Mouse (Mus musculus): ENCODE results near the gene Selenoo. TPM values are rescaled to one million over a fixed set of nuclear protein-coding genes. Genes with fewer than 3 reads are reported as not detected.

Selenoo gene
- polyA plus RNA-seq (2014; fragmentation: Nextera tagmentation; extraction: Ambion mirVana): 20.9 and 24.7 TPM in 2 replicates

DNA sequence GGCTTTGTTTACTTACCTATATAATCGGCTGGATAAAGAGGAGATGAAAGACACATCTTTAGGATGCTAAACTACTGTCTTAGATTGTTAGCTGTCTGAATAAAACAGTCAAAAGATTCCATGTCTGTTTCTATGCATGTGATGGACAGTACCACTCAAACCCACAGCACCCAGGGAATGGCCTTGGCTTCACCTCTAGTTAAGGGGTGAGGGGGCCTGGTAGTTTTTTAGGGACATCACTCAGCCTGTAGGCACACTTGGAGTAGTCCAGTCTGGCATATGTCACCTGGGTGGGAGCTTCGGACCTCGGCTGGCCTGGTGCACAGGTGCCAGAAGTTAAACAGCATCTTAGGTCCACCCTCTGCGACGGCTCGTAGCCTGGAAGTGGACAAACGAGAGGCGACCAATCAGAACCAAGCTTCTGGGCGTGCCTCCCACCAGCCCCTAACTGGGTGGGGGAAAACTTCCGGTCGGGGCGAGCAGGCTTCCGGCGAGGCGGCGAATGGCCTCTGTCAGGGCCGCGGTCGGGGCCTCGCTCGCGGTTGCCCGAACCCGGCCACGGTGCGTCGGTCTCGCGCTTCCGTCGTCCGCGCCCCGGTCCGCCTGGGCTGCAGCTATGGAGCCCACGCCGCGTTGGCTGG lies at the start of gene Selenoo:
Selenoo (plus strand) TSS at position 478 of the 641 bp plus-strand sequence.
- Histone ChIP-seq H3K9ac (ENCODE audit: low read length) (peak within 1 kb of the TSS; percentile 95), H3K36me3 (ENCODE audit: control insufficient read depth, insufficient read depth, low read length) (peaks cover 50% of the 10 kb centered on the region), H3K4me3 (ENCODE audit: low read depth, low read length) (peak within 1 kb of the TSS; percentile 97), H3K4me2 (ENCODE audit: low read length) (peak within 1 kb of the TSS; percentile 91), H3K9me3 (replicated peaks; ENCODE audit: control insufficient read depth, low read length) (no peaks in the 10 kb centered on the region), H3K4me1 (ENCODE audit: control insufficient read depth, insufficient read depth, low read length) (peaks cover 14% of the 10 kb centered on the region), H3K27ac (ENCODE audit: low read depth, low read length) (peak within 1 kb of the TSS; percentile 72; the same call in 1 of the 2 replicates), H3K27me3 (replicated peaks; ENCODE audit: control insufficient read depth, insufficient read depth, low read length) (no peaks in the 10 kb centered on the region)
- ATAC-seq (peak; percentile 95), DNase-seq (ENCODE audit: low spot score) (peak; percentile 94)
- 2% methylated on average over 38 of the region's 38 CpGs for WGBS

DNA sequence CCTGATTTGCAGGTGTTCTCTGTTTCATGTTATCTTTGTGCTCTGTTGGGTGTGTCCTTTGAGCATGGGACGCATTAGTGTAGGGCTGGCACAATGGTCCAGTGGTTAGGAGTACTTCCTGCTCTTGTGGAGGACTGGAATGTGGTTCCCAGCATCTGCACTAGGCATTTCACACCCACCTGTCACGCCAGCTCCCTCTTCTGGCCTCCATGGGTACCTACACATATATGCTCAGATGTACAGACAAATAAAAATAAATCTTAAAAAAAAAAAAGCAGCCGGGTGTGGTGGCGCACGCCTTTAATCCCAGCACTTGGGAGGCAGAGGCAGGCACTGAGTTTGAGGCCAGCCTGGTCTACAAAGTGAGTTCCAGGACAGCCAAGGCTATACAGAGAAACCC lies 44.5 kb upstream of the Selenoo start:
- no peak overlapping the region for H3K9ac ChIP-seq (ENCODE audit: low read length)
- no peaks in the 10 kb centered on the region for H3K36me3 ChIP-seq (ENCODE audit: control insufficient read depth, insufficient read depth, low read length)
- no peaks in the 10 kb centered on the region for H3K27me3 ChIP-seq (replicated peaks; ENCODE audit: control insufficient read depth, insufficient read depth, low read length)
- no peak overlapping the region for H3K4me3 ChIP-seq (ENCODE audit: low read depth, low read length)
- DNase-seq (ENCODE audit: low spot score): no peak
- H3K4me1 ChIP-seq (ENCODE audit: control insufficient read depth, insufficient read depth, low read length): no peaks in the 10 kb centered on the region
- no peak overlapping the region for H3K4me2 ChIP-seq (ENCODE audit: low read length)
- WGBS: 74% methylated on average over 5 of the region's 5 CpGs
- no peaks in the 10 kb centered on the region for H3K9me3 ChIP-seq (replicated peaks; ENCODE audit: control insufficient read depth, low read length)
- H3K27ac ChIP-seq (ENCODE audit: low read depth, low read length): no peak overlapping the region
- no peak for ATAC-seq

DNA sequence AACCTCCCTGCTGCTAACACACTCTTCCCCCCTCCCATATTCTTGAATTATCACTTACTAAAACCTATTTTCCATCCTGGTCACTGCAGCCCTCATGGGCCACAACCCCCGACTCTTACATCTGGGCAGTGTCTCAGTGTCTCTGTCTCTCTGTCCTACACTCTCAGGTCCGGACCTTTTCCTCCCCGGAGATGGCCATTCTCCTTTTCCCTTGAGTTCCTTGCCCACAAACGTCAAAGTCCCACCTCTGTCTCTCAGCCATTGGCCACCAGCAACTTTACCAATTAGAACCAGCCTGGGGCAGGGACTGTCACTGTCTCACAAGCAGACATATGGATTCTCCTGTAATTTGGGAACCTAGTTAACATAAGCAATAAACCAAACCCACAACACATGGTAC lies 42.5 kb upstream of the Selenoo start:
- H3K27me3 ChIP-seq (replicated peaks; ENCODE audit: control insufficient read depth, insufficient read depth, low read length): no peaks in the 10 kb centered on the region
- H3K36me3 ChIP-seq (ENCODE audit: control insufficient read depth, insufficient read depth, low read length): no peaks in the 10 kb centered on the region
- H3K9ac ChIP-seq (ENCODE audit: low read length): no peak overlapping the region; the same call in 1 of the 2 replicates
- ATAC-seq (no peak), DNase-seq (ENCODE audit: low spot score) (no peak)
- no peak overlapping the region for H3K4me3 ChIP-seq (ENCODE audit: low read depth, low read length)
- no peak overlapping the region for H3K27ac ChIP-seq (ENCODE audit: low read depth, low read length)
- H3K9me3 ChIP-seq (replicated peaks; ENCODE audit: control insufficient read depth, low read length): no peaks in the 10 kb centered on the region
- H3K4me2 ChIP-seq (ENCODE audit: low read length): no peak overlapping the region
- no peaks in the 10 kb centered on the region for H3K4me1 ChIP-seq (ENCODE audit: control insufficient read depth, insufficient read depth, low read length)
- WGBS: 86% methylated on average over 4 of the region's 4 CpGs

DNA sequence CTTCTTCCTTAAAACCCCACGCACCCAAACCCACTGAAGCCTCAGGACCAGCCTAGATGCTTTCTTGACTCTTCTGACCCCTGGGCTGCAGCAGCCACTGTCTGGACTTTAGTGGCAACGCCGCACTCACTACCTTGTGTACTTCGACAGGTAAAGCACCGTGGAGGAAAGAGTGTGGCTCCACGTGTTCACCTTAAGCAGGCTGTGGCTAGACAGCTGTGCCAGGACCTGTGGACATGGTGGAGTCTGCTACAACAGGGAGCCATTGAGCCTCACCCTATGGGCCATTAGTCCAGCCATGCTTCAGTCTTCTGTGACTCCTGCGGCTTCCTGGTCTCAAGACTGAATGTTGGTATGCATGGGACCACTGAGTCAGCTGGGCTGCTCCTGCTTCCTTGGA lies 34.2 kb upstream of the Selenoo start:
- Histone ChIP-seq H3K27me3 (replicated peaks; ENCODE audit: control insufficient read depth, insufficient read depth, low read length) (no peaks in the 10 kb centered on the region), H3K27ac (ENCODE audit: low read depth, low read length) (no peak overlapping the region), H3K4me2 (ENCODE audit: low read length) (no peak overlapping the region), H3K9ac (ENCODE audit: low read length) (no peak overlapping the region), H3K9me3 (replicated peaks; ENCODE audit: control insufficient read depth, low read length) (no peaks in the 10 kb centered on the region), H3K36me3 (ENCODE audit: control insufficient read depth, insufficient read depth, low read length) (no peaks in the 10 kb centered on the region), H3K4me1 (ENCODE audit: control insufficient read depth, insufficient read depth, low read length) (peaks cover 4% of the 10 kb centered on the region), H3K4me3 (ENCODE audit: low read depth, low read length) (no peak overlapping the region)
- WGBS: 87% methylated on average over 7 of the region's 7 CpGs
- ATAC-seq: no peak
- DNase-seq (ENCODE audit: low spot score): no peak

DNA sequence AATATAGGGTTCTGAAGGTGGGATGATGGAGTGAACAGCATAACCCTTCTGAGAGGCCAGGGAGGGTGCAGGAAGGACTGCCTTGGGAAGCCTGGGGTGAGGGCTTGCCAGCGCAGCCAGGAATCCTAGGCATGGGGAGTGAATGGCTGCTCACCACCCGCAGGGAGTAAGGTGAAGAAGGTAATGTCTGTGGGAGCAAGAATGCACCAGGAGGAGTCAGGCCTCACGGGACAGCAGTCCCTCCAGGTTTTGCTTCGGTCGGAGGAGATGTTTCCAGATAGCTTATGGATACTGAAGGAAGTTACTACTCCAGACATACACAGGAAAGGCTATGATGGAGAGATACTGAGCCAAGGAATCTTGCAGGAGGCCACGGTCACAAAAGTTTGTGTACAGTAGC lies 30.1 kb upstream of the Selenoo start:
- DNase-seq (ENCODE audit: low spot score) (no peak), ATAC-seq (no peak)
- Histone ChIP-seq H3K9ac (ENCODE audit: low read length) (peak overlapping the region; percentile 83; the same call in 1 of the 2 replicates), H3K4me3 (ENCODE audit: low read depth, low read length) (peak overlapping the region; percentile 75; the same call in 1 of the 2 replicates), H3K27me3 (replicated peaks; ENCODE audit: control insufficient read depth, insufficient read depth, low read length) (no peaks in the 10 kb centered on the region), H3K36me3 (ENCODE audit: control insufficient read depth, insufficient read depth, low read length) (no peaks in the 10 kb centered on the region), H3K27ac (ENCODE audit: low read depth, low read length) (no peak overlapping the region), H3K4me2 (ENCODE audit: low read length) (peak overlapping the region; percentile 91), H3K9me3 (replicated peaks; ENCODE audit: control insufficient read depth, low read length) (no peaks in the 10 kb centered on the region), H3K4me1 (ENCODE audit: control insufficient read depth, insufficient read depth, low read length) (peaks cover 9% of the 10 kb centered on the region)
- WGBS: 26% methylated on average over 6 of the region's 6 CpGs

DNA sequence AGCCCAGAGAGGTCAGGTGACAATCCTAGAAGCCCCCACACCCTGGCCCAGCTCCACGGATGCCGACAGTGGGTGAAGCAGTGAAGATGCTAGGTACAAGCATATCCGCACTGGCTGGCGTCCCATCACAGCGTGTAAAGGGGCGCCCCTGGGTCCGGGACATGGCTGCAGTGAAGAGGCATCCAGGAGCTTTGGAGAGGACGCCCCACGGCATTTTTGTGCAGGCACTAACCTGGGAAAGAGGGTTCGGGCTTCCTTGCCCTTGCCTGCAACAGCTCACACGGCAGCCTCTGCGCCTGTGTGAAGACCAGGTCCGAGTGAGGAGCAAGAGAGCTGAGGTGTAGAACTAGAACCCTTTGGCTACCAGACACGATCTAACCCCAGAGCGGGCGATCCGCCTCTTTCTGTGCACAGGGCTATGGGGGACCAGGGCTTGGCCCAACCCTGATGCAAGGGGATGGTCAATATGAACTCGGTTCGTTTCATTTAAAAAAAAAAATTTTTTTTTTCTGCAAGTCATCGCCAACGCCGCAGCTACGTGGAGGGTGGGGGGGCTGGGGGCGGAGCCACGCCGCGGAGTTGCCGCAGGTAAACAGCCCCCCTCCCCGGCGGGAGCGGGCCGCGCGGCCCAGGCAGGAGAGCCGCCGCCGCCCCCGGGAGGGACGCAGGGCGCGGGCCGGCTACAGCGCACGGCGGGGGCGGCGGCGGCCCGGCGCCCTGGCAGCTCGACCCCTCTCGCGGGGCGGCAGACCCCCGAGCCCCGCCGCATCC lies 29.5 kb upstream of the Selenoo start, which contains the start of gene Panx2:
Panx2 (plus strand) TSS at position 574 of the 771 bp plus-strand sequence.
- Histone ChIP-seq H3K27ac (ENCODE audit: low read depth, low read length) (peak within 1 kb of the TSS; percentile 27; the same call in 1 of the 2 replicates), H3K4me1 (ENCODE audit: control insufficient read depth, insufficient read depth, low read length) (peaks cover 9% of the 10 kb centered on the region), H3K36me3 (ENCODE audit: control insufficient read depth, insufficient read depth, low read length) (no peaks in the 10 kb centered on the region), H3K27me3 (replicated peaks; ENCODE audit: control insufficient read depth, insufficient read depth, low read length) (no peaks in the 10 kb centered on the region), H3K4me2 (ENCODE audit: low read length) (peak within 1 kb of the TSS; percentile 91), H3K4me3 (ENCODE audit: low read depth, low read length) (peak within 1 kb of the TSS; percentile 75), H3K9me3 (replicated peaks; ENCODE audit: control insufficient read depth, low read length) (no peaks in the 10 kb centered on the region), H3K9ac (ENCODE audit: low read length) (peak within 1 kb of the TSS; percentile 83)
- peak; percentile 52 for ATAC-seq
- DNase-seq (ENCODE audit: low spot score): peak; percentile 51
- WGBS: 1% methylated on average over 42 of the region's 57 CpGs

DNA sequence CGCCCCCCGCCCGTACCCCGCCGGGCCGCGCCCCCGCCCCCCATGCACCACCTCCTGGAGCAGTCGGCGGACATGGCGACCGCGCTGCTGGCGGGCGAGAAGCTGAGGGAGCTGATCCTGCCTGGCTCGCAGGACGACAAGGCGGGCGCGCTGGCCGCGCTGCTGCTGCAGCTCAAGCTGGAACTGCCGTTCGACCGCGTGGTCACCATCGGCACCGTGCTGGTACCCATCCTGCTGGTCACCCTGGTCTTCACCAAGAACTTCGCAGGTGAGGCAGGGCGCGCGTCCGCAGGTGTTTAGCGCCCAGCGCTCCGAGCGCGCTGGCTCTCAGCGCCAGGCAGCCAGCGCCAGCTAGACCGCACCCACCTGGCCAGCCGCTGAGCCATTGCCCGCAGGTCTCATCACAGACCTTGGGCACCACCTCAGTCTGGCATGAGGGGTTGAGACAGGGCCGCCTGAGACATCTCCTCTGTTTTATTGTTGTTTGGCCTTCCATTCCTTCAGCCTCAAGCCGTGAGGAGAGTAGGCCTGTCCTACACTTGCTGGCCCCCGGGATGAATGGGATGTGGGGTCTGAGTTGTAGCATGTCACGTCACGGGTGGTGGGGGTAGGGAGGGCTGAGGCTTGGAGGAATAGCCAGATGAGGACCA lies 28.7 kb upstream of the Selenoo start:
- Histone ChIP-seq H3K9ac (ENCODE audit: low read length) (peak overlapping the region; percentile 83), H3K4me1 (ENCODE audit: control insufficient read depth, insufficient read depth, low read length) (peaks cover 9% of the 10 kb centered on the region), H3K4me3 (ENCODE audit: low read depth, low read length) (peak overlapping the region; percentile 75), H3K27me3 (replicated peaks; ENCODE audit: control insufficient read depth, insufficient read depth, low read length) (no peaks in the 10 kb centered on the region), H3K4me2 (ENCODE audit: low read length) (peak overlapping the region; percentile 91), H3K36me3 (ENCODE audit: control insufficient read depth, insufficient read depth, low read length) (no peaks in the 10 kb centered on the region), H3K9me3 (replicated peaks; ENCODE audit: control insufficient read depth, low read length) (no peaks in the 10 kb centered on the region), H3K27ac (ENCODE audit: low read depth, low read length) (peak overlapping the region; percentile 27; the same call in 1 of the 2 replicates)
- ATAC-seq (peak; percentile 66), DNase-seq (ENCODE audit: low spot score) (peak; percentile 62)
- WGBS: 4% methylated on average over 45 of the region's 48 CpGs

DNA sequence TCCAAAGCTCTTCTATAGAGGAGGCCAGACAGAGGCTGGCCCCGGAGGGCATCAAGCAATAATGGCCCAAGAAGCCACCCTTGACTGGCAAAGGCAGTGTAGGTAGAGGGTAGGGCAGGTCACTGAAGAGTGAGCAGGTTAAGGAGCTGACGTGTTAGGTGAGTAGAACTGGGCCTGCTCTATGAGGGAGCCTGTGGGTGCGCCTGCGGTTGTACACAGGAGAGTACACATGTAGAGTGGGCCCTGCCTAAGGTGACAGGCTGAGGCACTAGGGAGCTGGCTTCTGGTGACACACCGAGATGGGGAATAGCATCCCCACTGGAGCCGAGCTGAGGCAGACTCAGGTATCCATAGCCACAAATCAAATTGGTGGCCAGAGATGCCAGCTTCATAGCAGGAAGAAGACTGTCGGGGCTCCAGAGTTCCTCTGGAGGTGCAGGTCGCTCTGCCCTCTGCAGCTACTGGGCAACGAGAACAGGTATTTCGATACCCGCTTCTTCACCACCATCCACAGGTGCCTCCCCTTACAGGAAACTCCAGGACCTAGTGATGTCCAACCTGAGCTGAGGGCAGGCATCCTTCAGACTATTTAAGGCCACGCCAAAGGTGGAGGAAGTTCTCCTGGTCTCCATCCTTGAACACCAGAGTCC lies 27.9 kb upstream of the Selenoo start:
- no peaks in the 10 kb centered on the region for H3K36me3 ChIP-seq (ENCODE audit: control insufficient read depth, insufficient read depth, low read length)
- peak overlapping the region; percentile 75 for H3K4me3 ChIP-seq (ENCODE audit: low read depth, low read length)
- H3K4me2 ChIP-seq (ENCODE audit: low read length): peak overlapping the region; percentile 91
- H3K27ac ChIP-seq (ENCODE audit: low read depth, low read length): no peak overlapping the region
- no peaks in the 10 kb centered on the region for H3K9me3 ChIP-seq (replicated peaks; ENCODE audit: control insufficient read depth, low read length)
- no peaks in the 10 kb centered on the region for H3K27me3 ChIP-seq (replicated peaks; ENCODE audit: control insufficient read depth, insufficient read depth, low read length)
- DNase-seq (ENCODE audit: low spot score): no peak
- ATAC-seq: no peak
- H3K9ac ChIP-seq (ENCODE audit: low read length): peak overlapping the region; percentile 83
- 90% methylated on average over 12 of the region's 12 CpGs for WGBS
- H3K4me1 ChIP-seq (ENCODE audit: control insufficient read depth, insufficient read depth, low read length): peaks cover 9% of the 10 kb centered on the region

Measured in forebrain, embryonic 14.5 days (tissue).